Mouse (Mus musculus) heart, embryonic 13.5 days (tissue): ENCODE results near the gene Inpp5f. TPM values are rescaled to one million over a fixed set of nuclear protein-coding genes. Genes with fewer than 3 reads are reported as not detected.
A peak's percentile ranks its signal among the peaks of the same experiment; 100 is the strongest.

ENCODE experiments used
- ATAC-seq: fragments of 200-750 bp; cut with Nextera tagmentation; 2 replicates; pipeline ENCODE4 v1.8.0; 2017; ENCODE audit warnings: moderate TSS enrichment; ENCODE audit not compliant: insufficient number of reproducible peaks, low FRiP score, low TSS enrichment; ENCODE audit errors: extremely low read depth
- H3K27ac ChIP-seq: fragments of 300-500 bp; sonication (generic); replicated peaks from 2 replicates; pipeline ENCODE4 v1.5.1; 2015; ENCODE audit warnings: moderate library complexity, mild to moderate bottlenecking, inconsistent platforms
- H3K27me3 ChIP-seq: fragments of 300-500 bp; sonication (generic); replicated peaks from 2 replicates; pipeline ENCODE4 v1.6.1; 2015; ENCODE audit warnings: mild to moderate bottlenecking, inconsistent platforms
- H3K36me3 ChIP-seq: fragments of 300-500 bp; sonication (generic); 2 replicates; pipeline ENCODE4 v1.6.1; 2015; ENCODE audit warnings: mild to moderate bottlenecking, inconsistent platforms
- H3K4me1 ChIP-seq: fragments of 300-500 bp; sonication (generic); 2 replicates; pipeline ENCODE4 v1.6.1; 2015; ENCODE audit warnings: inconsistent platforms
- H3K4me2 ChIP-seq: fragments of 300-500 bp; sonication (generic); 2 replicates; pipeline ENCODE4 v1.6.1; 2015; ENCODE audit warnings: inconsistent platforms, mild to moderate bottlenecking, moderate library complexity
- H3K4me3 ChIP-seq: fragments of 300-500 bp; sonication (generic); 2 replicates; pipeline ENCODE4 v1.5.1; 2015; ENCODE audit warnings: moderate library complexity, mild to moderate bottlenecking, inconsistent platforms
- H3K9ac ChIP-seq: fragments of 300-500 bp; sonication (generic); 2 replicates; pipeline ENCODE4 v1.6.1; 2015; ENCODE audit warnings: inconsistent platforms, mild to moderate bottlenecking, moderate library complexity
- H3K9me3 ChIP-seq: fragments of 300-500 bp; sonication (generic); 2 replicates; pipeline ENCODE4 v1.6.1; 2016; ENCODE audit warnings: inconsistent platforms
- WGBS: fragments of 180-500 bp; shearing (Covaris S2); methylation state at CpG from one replicate; pipeline ENCODE4 v1.1.7; 2015; ENCODE audit warnings: mixed read lengths; 5-methylcytosine and 5-hydroxymethylcytosine counted together
- polyA plus RNA-seq: library from polyadenylated mRNA; unstranded; fragments of >200 nt; fragmentation: Nextera tagmentation; extraction: Ambion mirVana; gene quantifications from 2 replicates; pipeline ENCODE4 v1.2.1, GENCODE M21; 2015

Gene Inpp5f
- polyA plus RNA-seq, 1 experiment from 2014 or later, result 11.7 TPM

DNA sequence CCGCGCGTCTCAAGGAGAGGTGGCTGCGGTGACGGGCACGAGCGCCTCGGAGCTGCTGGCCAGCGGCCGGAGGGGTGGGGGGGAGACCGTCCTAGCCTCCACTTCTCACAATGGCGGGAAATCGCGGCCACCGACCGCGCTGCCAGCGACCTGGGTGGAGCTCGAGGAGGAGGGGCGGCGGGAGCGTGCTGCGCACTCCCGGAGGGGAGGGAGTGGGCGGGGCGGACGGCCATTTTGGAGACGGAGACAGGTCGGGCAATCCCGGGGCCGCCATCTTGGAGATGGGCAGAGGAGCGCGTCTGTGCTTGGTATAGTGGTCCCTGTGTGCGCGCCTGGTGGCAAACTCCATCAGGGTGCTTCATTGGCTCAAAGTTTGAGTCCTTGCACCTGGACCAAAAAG, 129.2 kb downstream of the Inpp5f start, which contains the start of gene Mcmbp:
Mcmbp (minus strand) TSS at position 162 of the 400 bp plus-strand sequence.
- peak within 1 kb of the TSS; percentile 97 for H3K9ac ChIP-seq
- H3K4me1 ChIP-seq, result peaks cover 36% of the 10 kb centered on the region
- peak within 1 kb of the TSS; percentile 94 for H3K4me2 ChIP-seq
- H3K4me3 ChIP-seq, result peak within 1 kb of the TSS; percentile 95
- no peaks in the 10 kb centered on the region for H3K9me3 ChIP-seq
- WGBS, result under 1% methylated on average over 34 of the region's 35 CpGs
- no peaks in the 10 kb centered on the region; the same call in 1 of the 2 replicates for H3K27me3 ChIP-seq
- peak within 1 kb of the TSS; percentile 84 for H3K27ac ChIP-seq
- H3K36me3 ChIP-seq, result no peaks in the 10 kb centered on the region
- ATAC-seq, result peak; percentile 85

DNA sequence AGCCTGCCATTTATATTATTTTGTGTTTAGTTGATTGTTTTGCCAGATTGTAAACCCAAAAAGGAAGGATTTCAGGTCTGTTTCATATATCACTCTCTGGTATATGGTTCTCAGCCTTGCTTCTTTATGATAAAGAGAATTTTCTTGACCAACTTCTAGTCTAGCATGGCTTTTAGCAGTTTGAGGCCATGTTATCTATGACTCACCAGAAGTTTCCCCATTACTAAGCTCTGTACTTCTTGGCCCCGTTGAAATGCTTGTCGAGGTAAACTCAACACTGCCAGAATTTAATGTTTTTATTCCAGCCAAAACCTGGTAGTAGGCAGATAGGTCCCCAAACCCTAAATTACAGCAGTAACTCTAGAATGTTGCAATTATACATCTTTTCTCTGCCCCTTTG, 132.8 kb downstream of the Inpp5f start:
- H3K4me2 ChIP-seq, result peak overlapping the region; percentile 95
- 44% methylated on average over 2 of the region's 2 CpGs for WGBS

DNA sequence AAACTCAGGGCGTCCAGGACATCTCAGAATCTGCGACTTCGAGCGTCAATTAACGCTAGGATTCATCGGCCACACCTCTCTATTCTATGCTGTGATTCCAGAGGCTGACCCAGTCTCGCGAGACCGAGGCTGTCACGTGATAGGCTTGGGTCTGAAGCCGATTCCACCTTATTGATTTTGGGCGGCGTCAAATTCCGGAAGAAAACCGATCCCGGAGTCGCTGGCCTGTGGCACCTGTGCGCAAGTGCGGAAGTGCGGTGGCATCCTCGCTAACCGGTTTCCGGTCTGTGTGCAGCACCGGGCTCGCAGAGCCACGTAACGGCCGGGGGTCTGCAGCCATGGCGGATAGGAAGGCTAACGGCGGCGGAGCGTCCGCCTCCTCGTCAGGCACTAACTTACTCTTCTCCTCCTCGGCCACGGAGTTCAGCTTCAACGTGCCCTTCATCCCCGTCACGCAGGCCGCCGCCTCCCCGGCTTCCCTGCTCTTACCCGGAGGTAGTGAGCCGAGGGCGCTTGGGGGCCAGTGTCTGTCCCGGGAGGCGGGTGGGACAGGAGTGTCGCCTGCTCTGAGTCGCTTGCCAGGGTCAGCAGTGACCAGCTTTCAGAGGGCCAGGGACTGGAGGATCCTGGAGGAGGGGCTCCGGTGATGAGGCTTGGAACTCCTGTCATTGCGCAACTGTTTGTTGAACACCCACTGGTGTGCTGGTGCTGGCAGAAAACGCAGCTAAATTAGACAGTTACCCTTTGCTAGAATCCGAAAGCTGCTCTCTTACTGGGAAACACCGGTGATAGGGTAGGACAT, 133.8 kb downstream of the Inpp5f start, which contains the start of gene Sec23ip:
Sec23ip (plus strand) TSS at position 260 of the 802 bp plus-strand sequence.
- H3K4me2 ChIP-seq, result peak within 1 kb of the TSS; percentile 95
- no peaks in the 10 kb centered on the region for H3K9me3 ChIP-seq
- H3K4me3 ChIP-seq, result peak within 1 kb of the TSS; percentile 84
- peak; percentile 67 for ATAC-seq
- peak within 1 kb of the TSS; percentile 79 for H3K27ac ChIP-seq
- H3K9ac ChIP-seq, result peak within 1 kb of the TSS; percentile 96
- H3K4me1 ChIP-seq, result peaks cover 54% of the 10 kb centered on the region
- peaks cover 13% of the 10 kb centered on the region for H3K36me3 ChIP-seq
- H3K27me3 ChIP-seq, result no peaks in the 10 kb centered on the region; the same call in 1 of the 2 replicates
- under 1% methylated on average over 55 of the region's 55 CpGs for WGBS

More for the DNA sequence above, 132.8 kb downstream of the Inpp5f start:
- Histone ChIP-seq H3K9ac (peak overlapping the region; percentile 96; the same call in 1 of the 2 replicates), H3K4me1 (peaks cover 49% of the 10 kb centered on the region), H3K27me3 (no peaks in the 10 kb centered on the region; the same call in 1 of the 2 replicates), H3K4me3 (peak overlapping the region; percentile 84), H3K27ac (no peak overlapping the region), H3K36me3 (peaks cover 12% of the 10 kb centered on the region; the same call in 1 of the 2 replicates), H3K9me3 (no peaks in the 10 kb centered on the region)
- no peak for ATAC-seq

Other genes starting within 250 kb of the Inpp5f start
- gene Rgs10, start 192.6 kb upstream of the Inpp5f start, polyA plus RNA-seq, result 12.3 and 13.0 TPM in 2 replicates
- gene Tial1, start 149.6 kb upstream of the Inpp5f start, polyA plus RNA-seq, result 16.4 and 17.9 TPM in 2 replicates
- 21.5 and 22.6 TPM in 2 replicates for gene Bag3, start 87.7 kb upstream of the Inpp5f start, polyA plus RNA-seq
- 37.7 and 39.8 TPM in 2 replicates for gene Mcmbp, start 129.2 kb downstream of the Inpp5f start, polyA plus RNA-seq
- gene Sec23ip, start 133.6 kb downstream of the Inpp5f start, polyA plus RNA-seq, result 30.7 and 31.4 TPM in 2 replicates